In the genomic region with DNA sequence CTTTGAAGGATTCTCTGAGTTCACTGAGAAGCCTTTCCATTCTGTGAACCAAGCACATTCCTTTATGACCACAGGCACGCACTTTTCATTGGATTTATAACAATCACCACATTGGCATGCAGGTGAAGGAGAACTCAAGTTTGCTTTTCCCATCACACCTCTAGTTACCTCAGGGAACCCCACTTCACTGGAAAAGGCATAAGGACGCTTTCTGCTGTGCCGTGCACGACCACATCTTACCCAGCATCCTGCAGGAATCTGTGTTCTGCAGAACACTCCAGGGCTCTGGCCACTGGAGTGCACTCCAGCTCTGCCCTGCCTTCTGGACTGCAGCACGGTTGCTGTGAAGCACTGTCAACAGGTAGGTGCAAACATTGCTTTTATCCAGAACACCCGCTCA, we compare ENCODE assay signal across 39 mouse cellular contexts. TPM values are rescaled to one million over a fixed set of nuclear protein-coding genes. Genes with fewer than 3 reads are reported as not detected.
DNase-seq lines count a peak whose midpoint lies in the region; ATAC-seq and TF ChIP-seq lines count a peak whose summit lies in the region.
"Had no signal": no experiment of that assay in that cellular context is flagged by ENCODE, and none has a peak within 500 bp of the region (broad histone marks: within the 10 kb centered on the region; RNA-seq: fewer than 3 reads in every experiment).

No protein-coding gene starts in this region.

- in situ Hi-C loops in Patski (cut with MboI; ENCODE audit: low pct_unique_long_range_greater_than_20kb) = loop anchor here (25.0 kb wide), 1 partner anchor 600 kb away; no protein-coding TSS in a partner anchor

- H3K4me2 ChIP-seq in lung, embryonic 16.5 days (ENCODE audit: low read depth, low read length) = no peak overlapping the region
- H3K4me2 ChIP-seq: embryonic facial prominence, embryonic 15.5 days; forebrain, embryonic 12.5 days; heart, embryonic 11.5 days; hindbrain, embryonic 12.5 days; limb, embryonic 12.5 days; liver, embryonic 15.5 days; midbrain, embryonic 15.5 days; neural tube, embryonic 15.5 days; stomach, embryonic 15.5 days had no signal

- peak; percentile 87 for ATAC-seq in Patski
- peak; percentile 98 for ATAC-seq in lung, embryonic 16.5 days (ENCODE audit: low read depth)
- ATAC-seq: hindbrain, postnatal 0 days; intestine, embryonic 16.5 days; midbrain, embryonic 15.5 days had no signal

- peak; percentile 43 for DNase-seq in 3134 (ENCODE audit: extremely low read depth, insufficient read length, low spot score)
- DNase-seq in Patski (ENCODE audit: low read depth, low spot score) = peak; percentile 34
- peak; percentile 91 for DNase-seq in lung, postnatal 36 days
- no peak for DNase-seq in cerebellum, postnatal 36 days
- no peak for DNase-seq in layer of hippocampus, postnatal 36 days
- DNase-seq in gastrocnemius, postnatal 14 days = no peak
- no peak for DNase-seq in left cerebral cortex, adult 11 months (ENCODE audit: low spot score)
- DNase-seq: adrenal gland, postnatal 14 days; B cell, adult 2 months; cerebellum, adult 11 months; cerebellum, adult 9-11 months; gastrocnemius, postnatal 36 days; heart, adult 18-20 months; heart, postnatal 36 days; kidney, adult 8-10 months; kidney, postnatal 10 days; layer of hippocampus, adult 9-11 months; retina, postnatal 1 day; right cerebral cortex, postnatal 14 days; thymus, adult 18-20 months; thymus, postnatal 4 days had no signal

- WGBS in lung, embryonic 16.5 days = 53% methylated on average over 6 of the region's 6 CpGs

- H3K4me1 ChIP-seq in lung, embryonic 16.5 days (replicated peaks; ENCODE audit: control insufficient read depth, insufficient read depth, low read length) = no peaks in the 10 kb centered on the region
- H3K4me1 ChIP-seq: embryonic facial prominence, embryonic 15.5 days; forebrain, embryonic 12.5 days; hindbrain, embryonic 12.5 days; limb, embryonic 12.5 days; liver, embryonic 15.5 days; midbrain, embryonic 10.5 days; midbrain, embryonic 15.5 days; neural tube, embryonic 15.5 days; stomach, embryonic 15.5 days had no signal

- no peaks in the 10 kb centered on the region for H3K27me3 ChIP-seq in Patski
- H3K27me3 ChIP-seq in lung, embryonic 16.5 days (ENCODE audit: control insufficient read depth, insufficient read depth, low read depth, low read length) = no peaks in the 10 kb centered on the region
- H3K27me3 ChIP-seq: embryonic facial prominence, embryonic 15.5 days; forebrain, embryonic 12.5 days; hindbrain, embryonic 12.5 days; limb, embryonic 12.5 days; liver, embryonic 15.5 days; midbrain, embryonic 15.5 days; neural tube, embryonic 15.5 days; stomach, embryonic 15.5 days had no signal

- H3K4me3 ChIP-seq in lung, embryonic 16.5 days (ENCODE audit: low read length) = no peak overlapping the region
- H3K4me3 ChIP-seq: embryonic facial prominence, embryonic 15.5 days; forebrain, embryonic 12.5 days; hindbrain, embryonic 12.5 days; left cerebral cortex, adult 2 months; limb, embryonic 12.5 days; liver, embryonic 15.5 days; midbrain, embryonic 10.5 days; midbrain, embryonic 15.5 days; neural tube, embryonic 15.5 days; stomach, embryonic 15.5 days had no signal

- H3K9me3 ChIP-seq in lung, embryonic 16.5 days (ENCODE audit: control insufficient read depth, low read length) = no peaks in the 10 kb centered on the region
- H3K9me3 ChIP-seq: embryonic facial prominence, embryonic 15.5 days; forebrain, embryonic 12.5 days; hindbrain, embryonic 12.5 days; limb, embryonic 12.5 days; liver, embryonic 15.5 days; midbrain, embryonic 10.5 days; midbrain, embryonic 15.5 days; neural tube, embryonic 15.5 days; stomach, embryonic 15.5 days had no signal

- H3K27ac ChIP-seq in lung, embryonic 16.5 days (ENCODE audit: low read length) = peak overlapping the region; percentile 84
- H3K27ac ChIP-seq: embryonic facial prominence, embryonic 15.5 days; forebrain, embryonic 12.5 days; hindbrain, embryonic 12.5 days; hindbrain, postnatal 0 days; left cerebral cortex, adult 2 months; limb, embryonic 12.5 days; liver, embryonic 15.5 days; midbrain, embryonic 10.5 days; midbrain, embryonic 15.5 days; neural tube, embryonic 15.5 days; stomach, embryonic 15.5 days had no signal

- POLR2A ChIA-PET in Patski (lab: Charles Lee) = no interaction called here

- CTCF ChIA-PET in Patski (lab: Charles Lee) = interaction anchor here (0.7 to 4.9 kb wide), 8 partner anchors 11 to 203 kb away, joined by 3 to 25 read pairs (median 3); no protein-coding TSS in a partner anchor

- TF ChIP-seq CTCF in Patski (IDR thresholded peaks at IDR 0.05) = no peak

- intact Hi-C loops in gastrocnemius, postnatal 14 days (cut with DNase I; ENCODE audit: low total_unique reads) = no loop called here

- H3K9ac ChIP-seq in lung, embryonic 16.5 days (ENCODE audit: low read length) = no peak overlapping the region
- H3K9ac ChIP-seq: embryonic facial prominence, embryonic 15.5 days; forebrain, embryonic 12.5 days; hindbrain, embryonic 12.5 days; limb, embryonic 12.5 days; liver, embryonic 15.5 days; midbrain, embryonic 15.5 days; neural tube, embryonic 15.5 days; stomach, embryonic 15.5 days had no signal

- H3K36me3 ChIP-seq in lung, embryonic 16.5 days (ENCODE audit: control insufficient read depth, insufficient read depth, low read length) = no peaks in the 10 kb centered on the region
- H3K36me3 ChIP-seq: embryonic facial prominence, embryonic 15.5 days; forebrain, embryonic 12.5 days; hindbrain, embryonic 12.5 days; limb, embryonic 12.5 days; liver, embryonic 15.5 days; midbrain, embryonic 10.5 days; midbrain, embryonic 15.5 days; neural tube, embryonic 15.5 days; stomach, embryonic 15.5 days had no signal

RNA-seq across cellular contexts. Expression of a gene that starts 13.9 kb away (rescaled TPM):
- polyA plus RNA-seq in Patski (2021) = 67.2 TPM
- 91.1 and 96.8 TPM in 2 replicates for polyA plus RNA-seq in lung, embryonic 16.5 days (2015; fragmentation: Nextera tagmentation; extraction: Ambion mirVana)
- 10 to 100 TPM; 20.3 to 22.6 TPM for total RNA-seq in layer of hippocampus, postnatal 36 days (2021)
- 10 to 100 TPM; 11.0 to 12.3 TPM for total RNA-seq in gastrocnemius, postnatal 14 days (2021)

RNA-seq across cellular contexts. Expression of a gene that starts 55.0 kb away (rescaled TPM):
- not detected for polyA plus RNA-seq in Patski (2021)
- polyA plus RNA-seq in lung, embryonic 16.5 days (2015; fragmentation: Nextera tagmentation; extraction: Ambion mirVana) = 0.19 and 0.30 TPM in 2 replicates
- total RNA-seq in layer of hippocampus, postnatal 36 days (2021) = 1 to 10 TPM; 1.9 to 2.1 TPM
- not detected for total RNA-seq in gastrocnemius, postnatal 14 days (2021)
- total RNA-seq: adrenal gland, postnatal 14 days; common myeloid progenitor, adult 5-6 weeks; gastrocnemius, adult 18-20 months; gastrocnemius, postnatal 36 days; heart, adult 18-20 months; heart, postnatal 36 days; megakaryocyte progenitor cell, adult 5-6 weeks had no signal
- polyA plus RNA-seq: intestine, embryonic 16.5 days; limb, embryonic 12.5 days; liver, embryonic 15.5 days; small intestine, adult 2 months; stomach, embryonic 15.5 days had no signal

Comparison
In these comparisons a context has a peak if more than half of its experiments do, and no peak if none do; other contexts are left out.
1. DNase-seq: peak in 3134 (single experiment), Patski (single experiment) and lung, postnatal 36 days (single experiment); none in cerebellum, postnatal 36 days (0 of 2), layer of hippocampus, postnatal 36 days (0 of 2), gastrocnemius, postnatal 14 days (single experiment) and left cerebral cortex, adult 11 months (single experiment).